Mouse (Mus musculus) thymus, postnatal 10 days (tissue): ENCODE measurements around the gene Vmn1r183.
A peak's percentile ranks its signal among the peaks of the same experiment; 100 is the strongest.
"Not testable (repeated sequence)": the region's sequence is repeated elsewhere in the genome, so short reads cannot be mapped to it uniquely, and the experiment has no call there.

Experiments used
- DNase-seq, 2 experiments: peaks; one replicate each; pipeline ENCODE4 v3.0.0; 2021; ENCODE audit warnings: low spot score in 2 of 2

Vmn1r183 gene

GRCm38 (mm10) chr7:24052660-24053304, at the start of gene Vmn1r183:
TSS of gene Vmn1r183 (plus strand) at chr7:24053254.
- no peak for DNase-seq

GRCm38 (mm10) chr7:24074424-24074823, 21.4 kb downstream of the Vmn1r183 start:
- DNase-seq, result not testable (repeated sequence)

- DNase-seq, result peak; percentile 88 to 91
Measured at GRCm38 (mm10) chr7:24081634-24082431, 28.8 kb downstream of the Vmn1r183 start, which contains the start of gene Zfp180. TSS of gene Zfp180 (plus strand) at chr7:24081924.

DNA sequence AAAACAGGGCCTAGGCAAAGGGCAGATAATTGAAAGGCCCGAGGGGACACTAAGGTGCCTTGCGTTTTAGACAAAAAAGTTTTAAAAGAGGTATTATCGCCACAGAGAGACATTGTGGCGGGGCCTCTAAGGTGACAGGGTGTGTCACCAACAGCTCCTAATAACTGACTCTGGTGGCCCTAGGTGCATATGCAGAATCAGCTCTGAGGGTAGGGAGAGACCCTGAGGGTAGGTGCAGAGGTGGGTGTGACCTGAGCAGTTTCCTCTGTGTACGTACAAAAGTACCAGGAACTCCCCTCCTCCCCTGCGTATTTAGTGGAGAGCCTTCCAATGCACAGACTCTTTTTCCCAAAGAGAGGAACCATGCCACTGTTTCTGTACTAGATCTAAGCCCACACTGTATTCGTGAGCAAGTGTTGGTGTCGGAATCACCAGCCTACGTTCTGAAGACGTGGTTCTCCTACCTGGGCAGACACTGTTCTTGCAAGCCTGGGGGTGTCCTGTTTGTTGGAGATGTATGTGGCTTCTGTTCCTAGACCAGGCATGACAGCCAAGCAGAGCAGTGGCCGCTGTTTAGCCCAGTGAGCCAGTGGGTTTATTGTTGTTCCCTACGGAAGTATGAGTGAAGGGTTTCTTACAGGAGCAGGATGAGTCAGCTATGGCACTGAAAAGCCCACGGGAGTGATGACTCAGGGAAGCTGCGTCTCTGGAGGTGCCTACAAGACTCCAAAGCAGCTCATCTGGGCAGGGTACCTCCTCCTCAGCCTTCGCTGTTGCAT, 29.6 kb downstream of the Vmn1r183 start:
- DNase-seq, result no peak

- DNase-seq, result no peak
Measured at GRCm38 (mm10) chr7:24086871-24087270, 33.8 kb downstream of the Vmn1r183 start.

DNA sequence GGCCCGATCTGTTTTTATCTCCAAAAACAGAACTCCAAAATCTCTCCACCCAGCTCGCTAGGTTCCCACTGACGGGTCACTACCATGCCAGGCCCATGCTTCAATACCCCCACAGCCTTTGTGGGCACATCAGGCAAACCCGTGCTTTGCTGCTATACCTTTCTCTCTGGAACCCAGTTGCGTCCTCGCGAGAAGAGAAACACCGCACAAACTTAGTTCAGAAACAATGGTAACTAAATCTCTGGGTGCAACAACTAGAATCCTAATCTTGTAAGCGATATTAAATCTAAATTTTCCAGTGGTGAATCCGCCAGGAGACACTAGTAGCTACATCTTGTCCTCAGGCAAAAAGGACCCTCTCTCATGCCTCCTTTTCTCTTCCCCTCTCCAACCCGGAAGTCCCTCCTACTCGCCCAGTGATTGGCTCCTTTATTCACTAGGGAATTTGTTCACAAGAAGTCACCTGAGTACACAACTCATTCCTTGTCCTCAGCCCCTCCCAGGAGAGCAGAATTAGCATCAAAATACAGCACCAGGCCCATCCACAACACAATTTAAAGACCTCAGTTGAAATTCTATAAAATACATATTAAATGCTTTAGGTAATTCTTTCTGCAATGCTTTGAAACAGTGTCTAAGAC, 34.6 kb downstream of the Vmn1r183 start:
- peak in 1 of 2 experiments; percentile 2 for DNase-seq

- no peak for DNase-seq
Measured at GRCm38 (mm10) chr7:24104403-24104802, 51.3 kb downstream of the Vmn1r183 start.

GRCm38 (mm10) chr7:24105144-24105703, 52.2 kb downstream of the Vmn1r183 start:
- DNase-seq, result no peak

DNA sequence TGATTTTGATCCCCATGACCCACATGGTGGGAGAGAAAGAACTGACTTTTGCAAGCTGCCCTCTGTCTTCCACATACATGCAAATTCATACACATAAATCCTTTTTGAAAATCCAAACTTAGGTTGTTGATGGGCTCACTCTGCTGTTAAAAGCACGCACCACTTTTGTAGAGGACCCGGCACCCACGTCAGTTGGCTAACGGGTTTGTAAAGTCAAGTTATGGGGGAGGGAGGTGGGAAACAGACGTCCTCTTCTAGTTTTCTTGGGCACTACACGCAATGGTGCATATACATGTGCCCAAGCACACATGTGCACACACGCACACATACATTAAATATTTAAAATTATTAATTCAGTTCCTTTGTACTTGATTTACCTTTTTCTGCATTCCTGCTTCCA, 57.8 kb downstream of the Vmn1r183 start:
- no peak for DNase-seq

DNA sequence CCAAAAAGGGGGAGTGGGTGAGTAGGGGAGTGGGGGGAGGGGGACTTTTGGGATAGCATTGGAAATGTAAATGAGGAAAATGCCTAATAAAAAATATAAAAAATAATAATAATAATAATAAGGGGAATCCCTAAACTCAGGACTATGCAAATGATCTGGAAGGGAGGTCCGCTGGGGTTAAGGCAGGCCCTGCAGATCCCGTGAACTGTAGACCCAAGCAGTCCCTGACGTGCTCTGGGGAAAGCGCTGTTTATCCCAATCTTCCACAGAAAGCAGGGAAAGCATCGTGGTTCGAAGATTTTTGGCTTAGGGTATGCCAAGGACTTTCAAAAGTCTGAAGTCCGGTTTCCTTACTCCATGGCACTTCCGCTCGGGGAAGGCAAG, 58.7 kb downstream of the Vmn1r183 start:
- no peak for DNase-seq

DNA sequence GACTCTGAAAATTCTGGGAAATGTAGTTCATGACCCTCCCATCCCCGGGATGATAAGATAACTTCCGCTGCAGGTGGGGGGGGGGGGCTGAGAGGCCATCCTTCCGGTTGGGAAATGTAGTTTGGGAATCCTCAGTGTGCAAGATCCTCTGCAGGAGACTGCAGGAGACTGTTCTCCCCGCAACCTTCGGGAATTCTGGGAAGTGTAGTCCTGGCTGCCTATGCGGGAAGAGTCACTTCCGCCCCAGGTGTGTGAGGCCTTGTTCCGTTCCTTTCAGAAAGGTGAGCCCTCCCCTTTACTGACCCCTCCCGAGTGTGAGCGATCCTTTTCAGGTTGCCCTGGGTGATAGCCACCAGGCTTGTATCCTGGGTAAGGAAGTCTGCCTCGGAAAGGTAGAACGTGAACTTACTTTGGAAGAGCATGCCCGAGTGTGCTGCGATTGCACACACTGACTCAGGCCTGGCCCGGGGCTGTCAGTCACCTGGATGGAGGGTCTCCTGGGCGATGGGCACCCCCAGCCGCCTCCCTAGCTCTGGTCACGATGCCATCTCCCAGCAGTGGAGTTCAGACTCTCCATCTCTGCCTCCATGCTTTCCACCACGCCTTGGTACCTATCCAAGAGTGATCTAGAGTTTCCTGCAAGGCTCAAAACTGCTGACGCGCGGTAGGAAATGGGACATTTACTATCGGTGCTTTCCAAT, 59.3 kb downstream of the Vmn1r183 start, which contains the start of gene Zfp112:
Zfp112 (plus strand) TSS at position 159 of the 701 bp plus-strand sequence.
- no peak for DNase-seq

DNA sequence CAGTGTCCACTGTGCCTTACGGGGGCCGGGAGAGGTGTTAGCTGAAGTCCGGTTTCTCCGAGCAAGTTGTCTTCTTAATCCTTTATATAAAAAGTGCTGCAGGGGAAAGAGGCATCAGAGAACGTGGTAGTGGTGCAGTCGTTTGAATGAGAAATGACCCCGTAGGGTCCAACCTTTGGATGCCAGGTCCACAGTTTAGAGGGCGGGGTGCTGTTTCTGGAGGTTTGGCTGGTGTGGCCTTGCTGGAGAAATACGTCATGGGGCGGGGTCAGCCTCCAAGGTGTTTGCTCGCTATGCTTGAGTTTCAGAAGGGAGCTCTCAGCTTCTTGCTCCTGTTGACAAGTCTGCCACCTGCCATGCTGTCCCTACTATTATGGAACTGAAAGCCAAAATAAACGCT, 59.9 kb downstream of the Vmn1r183 start:
- DNase-seq, result no peak
